Mouse (Mus musculus) urinary bladder, adult 18-20 months (tissue): Measurements from ENCODE around the gene Pan3.
A peak's percentile ranks its signal among the peaks of the same experiment; 100 is the strongest.

ENCODE experiments used
- DNase-seq, 2 experiments: peaks; one replicate each; pipeline ENCODE4 v3.0.0; 2022; ENCODE audit warnings: low spot score in 2 of 2, mixed read lengths in 2 of 2

Gene Pan3

DNA sequence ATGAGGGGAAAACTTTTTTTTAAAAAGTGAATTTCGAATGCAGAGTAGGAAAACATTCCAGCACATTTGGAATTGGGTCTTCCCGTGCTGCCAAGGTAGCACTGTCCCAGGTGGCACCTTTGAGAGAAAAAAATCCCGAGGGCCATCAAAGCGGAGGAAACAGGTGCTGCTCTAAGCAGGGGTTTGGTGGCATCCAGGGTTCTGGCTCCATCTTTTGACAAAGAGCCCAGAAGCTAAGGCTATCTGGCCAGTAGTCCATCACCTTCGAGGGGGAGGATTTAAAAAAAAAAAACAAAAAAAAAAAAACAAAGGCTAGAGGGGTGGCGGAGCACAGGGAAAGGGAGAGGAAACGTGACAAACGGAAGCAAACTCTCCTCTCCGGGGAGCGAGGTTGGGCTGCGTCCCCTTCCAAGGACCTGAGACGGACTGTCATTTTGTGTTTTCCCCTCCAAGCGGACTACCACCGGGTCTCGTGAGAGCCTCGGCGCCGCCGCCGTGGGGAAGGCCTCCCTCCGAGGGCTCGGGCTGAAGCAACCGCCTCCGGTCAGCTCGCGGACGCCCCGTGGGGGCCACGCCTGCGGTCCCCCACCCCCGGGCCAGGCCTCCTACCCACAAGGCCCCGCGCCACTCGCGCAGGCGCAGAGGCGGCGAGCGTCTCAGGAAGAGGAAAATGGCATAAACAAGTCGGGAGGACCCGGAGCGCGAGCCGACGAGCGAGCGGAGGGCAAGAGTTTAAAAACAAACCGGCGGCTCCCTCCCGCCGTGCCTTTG is at the start of gene Pan3:
Gene Pan3, plus strand, starts transcription at position 627 of the 771 bp plus-strand sequence.
- DNase-seq, result peak; percentile 93 to 97

DNA sequence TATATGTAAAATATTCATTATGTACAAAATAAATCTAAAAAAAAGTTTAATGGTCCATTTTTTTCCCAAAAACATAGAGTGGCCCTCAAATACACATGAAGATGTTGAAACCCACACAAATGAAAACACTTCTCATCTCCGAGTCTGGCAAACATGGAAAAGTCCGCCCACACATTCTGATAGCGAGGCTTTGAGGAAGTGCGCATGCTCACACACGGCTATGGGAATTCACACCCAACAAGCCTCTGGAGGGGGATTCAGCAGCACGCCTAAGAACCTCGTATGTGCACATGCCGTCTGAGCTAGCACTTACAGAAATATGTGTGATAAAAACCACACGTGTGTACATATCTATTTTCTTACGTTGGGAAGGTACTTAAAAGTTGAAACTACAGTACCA is 48.6 kb upstream of the Pan3 start:
- DNase-seq, result no peak

DNA sequence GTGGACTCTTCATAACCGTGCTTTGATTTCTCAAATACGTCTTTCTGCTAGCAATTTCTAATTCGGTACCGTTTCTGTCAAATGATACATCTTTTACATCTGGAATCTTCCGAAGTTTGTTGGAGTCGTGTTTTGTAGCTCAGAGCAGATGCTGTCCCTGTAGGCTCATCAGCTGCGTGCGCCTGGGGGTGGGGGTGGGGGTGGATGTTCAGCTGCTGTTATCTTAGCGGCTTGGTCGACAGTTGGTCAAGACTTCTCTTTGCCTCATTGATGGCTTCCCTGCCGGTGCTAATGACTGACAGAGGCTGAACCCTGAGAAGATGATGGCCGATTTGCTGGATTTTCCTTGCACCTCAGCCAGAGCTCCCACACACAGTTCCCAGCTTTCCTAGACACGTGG is 43.1 kb upstream of the Pan3 start:
- DNase-seq, result no peak

DNA sequence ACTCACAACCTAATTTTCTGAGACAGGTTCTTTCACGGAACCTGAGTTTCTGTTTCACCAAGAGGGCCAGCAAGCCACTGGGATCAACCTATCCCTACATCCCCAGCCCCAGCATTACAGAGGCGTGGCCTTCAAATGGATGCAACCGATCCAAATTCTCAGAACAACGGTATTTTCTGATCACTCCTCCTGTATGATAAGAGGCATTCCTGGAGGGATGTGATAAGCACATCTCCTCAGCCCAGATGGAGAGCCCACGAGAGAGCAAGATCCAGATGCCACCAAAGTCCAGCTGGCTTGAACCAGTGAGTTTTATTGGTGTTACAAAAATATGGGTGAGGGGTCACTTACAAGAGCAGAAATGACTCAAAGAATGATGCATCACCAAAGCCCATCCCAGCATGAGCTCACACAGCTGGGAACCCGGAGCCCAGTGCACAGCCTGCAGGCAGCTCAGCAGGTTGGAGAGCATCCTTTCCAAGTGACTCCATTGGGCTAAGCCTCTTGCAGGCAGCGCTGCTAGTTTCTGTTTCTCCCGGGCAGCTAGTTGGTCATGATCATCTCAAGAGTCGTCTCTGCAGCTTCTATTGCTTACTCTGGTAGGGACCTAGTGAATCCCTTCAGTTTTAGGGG is 41.5 kb upstream of the Pan3 start:
- DNase-seq, result no peak

DNA sequence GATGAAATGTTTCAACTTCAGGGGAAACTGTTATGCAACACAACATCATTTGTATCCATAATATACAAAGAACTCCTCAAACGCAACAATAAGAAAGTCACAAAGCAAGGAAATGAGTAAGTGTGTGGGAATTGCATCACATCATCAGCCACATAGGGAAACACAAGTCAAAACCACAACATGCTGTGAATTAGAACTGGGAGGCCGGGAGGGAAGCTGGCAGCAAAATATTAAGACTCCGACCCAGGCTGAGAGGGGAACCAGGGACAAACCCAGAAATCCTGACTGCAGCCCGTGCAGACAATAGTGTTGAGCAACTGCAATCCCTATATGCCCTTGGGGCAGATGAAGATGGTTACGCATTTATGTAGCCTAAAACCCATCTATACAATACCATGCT is 40.9 kb upstream of the Pan3 start:
- DNase-seq, result no peak

DNA sequence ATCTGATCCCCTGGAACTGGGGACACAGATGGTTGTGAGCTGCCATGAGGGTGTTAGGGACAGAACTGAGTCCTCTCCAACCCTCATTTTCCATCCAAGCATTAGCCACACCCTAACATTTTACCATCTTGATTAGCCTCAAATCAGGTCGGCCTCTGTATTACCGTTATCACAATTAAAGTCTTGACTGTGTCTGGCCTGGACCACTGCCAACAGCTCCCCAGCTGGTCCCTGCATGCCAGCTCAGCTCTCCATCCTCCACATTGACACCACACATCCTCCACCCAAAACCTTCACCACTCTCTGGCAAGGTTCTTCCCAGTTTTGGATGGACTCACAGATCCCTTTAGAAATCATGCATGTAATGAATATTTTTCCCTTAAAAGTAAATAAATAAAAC is 39.2 kb upstream of the Pan3 start:
- no peak for DNase-seq

DNA sequence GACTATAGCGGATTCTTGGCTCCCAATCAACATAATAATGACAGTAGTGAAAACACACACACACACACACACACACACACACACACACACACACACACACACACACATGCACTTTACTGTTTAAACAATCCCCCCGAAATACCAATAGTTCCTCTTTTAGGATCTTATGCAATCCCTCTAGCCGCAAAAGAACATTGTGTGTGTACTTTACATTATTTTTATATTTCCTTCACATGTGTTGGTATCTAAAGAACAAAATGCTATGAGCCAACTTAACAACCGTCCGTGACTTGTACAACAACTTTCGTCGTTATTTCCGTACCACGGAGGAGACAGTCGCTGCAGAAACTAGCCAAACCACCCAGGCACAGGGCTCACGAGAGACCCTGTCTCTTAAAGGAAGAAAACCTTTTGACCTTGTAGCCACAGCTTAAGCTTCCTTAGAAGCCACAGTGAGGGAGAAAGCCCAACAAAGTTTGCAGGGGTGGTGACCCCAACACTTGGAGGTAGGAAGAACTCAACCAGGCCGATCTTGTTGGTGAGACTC is 37.2 kb upstream of the Pan3 start:
- DNase-seq, result no peak

DNA sequence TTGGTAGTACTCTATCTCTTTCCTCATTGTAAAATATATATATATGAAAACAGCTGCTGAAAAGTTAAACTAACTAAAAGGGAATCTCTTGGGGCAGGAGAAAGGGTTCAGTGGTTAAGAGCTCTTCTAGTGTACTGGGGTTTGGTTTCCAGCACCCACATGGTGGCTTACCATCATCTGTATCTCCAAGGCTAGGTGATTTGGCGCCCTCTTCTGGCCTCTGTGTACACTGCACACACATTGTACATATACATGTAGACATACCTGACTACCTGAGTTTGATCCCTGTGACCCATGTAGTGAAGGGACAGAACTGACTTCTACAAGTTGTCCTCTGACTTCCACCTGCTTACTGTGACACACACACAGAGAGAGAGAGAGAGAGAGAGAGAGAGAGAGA is 34.9 kb upstream of the Pan3 start:
- no peak for DNase-seq

DNA sequence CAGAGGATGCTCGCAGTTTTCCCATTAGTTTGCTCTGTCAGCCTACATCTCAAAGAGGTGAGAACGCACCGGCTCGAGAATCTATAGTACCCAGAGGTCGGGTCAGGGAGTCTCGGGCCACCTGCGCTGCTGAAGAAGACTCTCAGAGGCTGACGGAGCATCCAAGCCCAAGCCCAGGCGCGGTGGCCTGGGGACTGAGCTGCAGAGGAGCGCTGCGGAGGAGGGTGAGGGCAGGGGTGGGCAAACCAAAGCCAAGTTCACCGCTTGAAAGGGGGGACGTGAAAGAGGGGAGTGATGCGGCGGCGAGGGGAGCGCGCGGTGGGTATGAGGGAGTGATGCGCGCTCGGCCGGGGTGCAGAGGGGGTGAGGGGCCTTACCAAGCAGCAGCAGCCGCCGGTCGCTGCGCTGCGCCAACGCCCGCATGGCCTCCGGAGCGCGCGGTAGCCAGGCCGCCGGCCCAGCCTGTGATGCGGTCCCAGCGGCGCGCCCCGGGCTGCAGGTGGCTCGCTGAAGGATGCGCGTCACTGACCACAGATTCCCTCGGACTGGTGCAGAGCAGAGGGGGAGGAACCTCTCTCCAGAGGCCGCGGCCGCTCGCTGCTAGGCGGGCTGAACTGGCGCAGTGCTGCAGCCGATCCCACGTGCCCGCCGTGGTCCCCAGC is 30.0 kb upstream of the Pan3 start, which contains the start of gene Flt3:
Gene Flt3, minus strand, starts transcription at position 647 of the 662 bp plus-strand sequence.
- no peak for DNase-seq

DNA sequence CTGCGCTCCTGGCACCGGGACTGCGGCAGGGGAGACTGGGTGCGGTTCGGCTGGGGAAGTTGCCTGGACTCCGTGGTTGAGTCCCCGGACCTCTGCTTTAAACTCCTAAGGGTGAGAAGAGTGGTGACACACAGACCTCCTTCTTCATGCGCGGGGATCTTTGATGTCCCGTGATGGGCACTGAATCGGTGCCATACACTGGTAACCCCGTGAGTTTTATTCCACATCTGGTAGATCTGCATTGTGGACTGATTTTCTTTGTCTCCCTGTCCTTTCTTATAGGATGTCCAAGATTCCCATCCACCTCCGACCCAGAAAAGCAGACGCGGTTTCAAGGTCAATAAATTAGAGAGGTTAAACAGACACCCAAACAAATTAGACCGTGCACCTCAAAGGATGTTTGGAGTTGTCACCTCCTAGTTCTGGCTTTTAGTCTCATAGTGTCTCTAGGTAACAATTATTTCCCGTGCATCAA is 29.4 kb upstream of the Pan3 start:
- no peak for DNase-seq

DNA sequence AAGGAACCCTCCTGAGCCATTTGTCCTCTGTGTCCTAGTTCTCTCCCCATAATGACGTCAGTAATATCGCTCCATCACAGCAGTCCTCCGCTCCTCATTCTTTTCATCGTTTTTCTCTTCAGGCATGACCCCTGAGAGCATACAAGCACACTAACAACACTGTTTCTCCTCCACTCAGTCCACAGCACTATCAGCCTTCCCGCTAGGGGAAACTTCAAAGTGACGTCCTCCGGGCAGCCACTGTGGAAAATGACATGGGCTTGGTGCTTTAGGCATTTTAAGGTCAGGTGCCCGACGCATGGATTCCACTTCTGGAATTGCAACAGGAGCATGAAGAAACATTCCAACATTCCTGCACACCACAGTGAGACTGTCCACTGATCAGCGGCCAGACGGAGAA is 28.9 kb upstream of the Pan3 start:
- no peak for DNase-seq

DNA sequence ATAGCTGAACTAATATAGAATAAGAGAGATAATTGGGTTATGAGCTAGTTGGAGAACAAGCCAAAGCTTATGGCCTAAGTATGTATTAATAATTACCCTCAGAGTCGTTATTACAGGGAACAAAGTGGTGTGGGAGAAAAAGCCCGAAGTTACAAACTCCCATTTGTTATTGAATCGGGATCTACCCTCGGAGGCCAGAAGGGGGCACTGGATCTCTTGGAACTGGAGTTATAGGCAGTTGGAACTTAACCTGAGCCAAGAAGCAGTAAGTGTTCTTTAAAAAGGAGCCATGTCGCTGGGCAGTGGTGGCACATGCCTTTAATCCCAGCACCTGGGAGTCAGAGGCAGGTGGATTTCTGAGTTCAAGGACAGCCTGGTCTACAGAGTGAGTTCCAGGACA is 27.5 kb upstream of the Pan3 start:
- DNase-seq, result peak in 1 of 2 experiments; percentile 23

DNA sequence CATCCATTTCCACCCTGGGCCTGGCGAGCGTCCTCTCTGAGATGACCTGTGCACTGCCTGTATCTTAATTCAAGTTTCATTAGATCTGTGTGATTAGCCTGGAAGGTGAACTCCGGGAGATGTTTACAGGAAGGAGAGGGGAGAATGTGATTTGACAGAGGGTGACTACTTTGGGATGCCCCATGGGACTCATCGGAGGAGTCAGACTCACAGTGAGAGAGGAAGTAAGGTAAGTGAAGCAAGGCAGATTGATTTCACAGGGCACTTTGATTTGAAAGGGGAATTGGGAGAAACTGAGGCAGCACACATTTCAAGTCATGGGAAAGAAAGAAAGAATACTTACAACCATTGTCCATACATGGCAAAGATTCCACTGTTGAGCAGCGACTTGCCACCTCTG is 23.8 kb upstream of the Pan3 start:
- no peak for DNase-seq

DNA sequence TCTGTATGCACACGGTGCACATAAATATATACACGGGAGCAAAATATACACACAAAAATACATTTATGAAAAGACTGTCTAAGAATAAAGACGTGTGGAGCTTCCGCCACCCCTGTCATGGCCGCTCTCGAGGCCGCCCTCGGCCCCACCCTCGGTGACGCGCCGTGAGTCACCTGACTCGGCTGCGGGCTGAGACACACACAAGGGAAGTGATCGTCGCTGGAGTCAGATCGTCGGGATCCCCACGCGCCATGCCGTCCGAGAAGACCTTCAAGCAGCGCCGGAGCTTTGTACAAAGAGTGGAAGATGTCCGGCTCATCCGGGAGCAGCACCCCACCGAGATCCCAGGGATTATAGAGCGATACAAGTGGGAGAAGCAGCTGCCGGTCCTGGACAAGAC is 21.2 kb upstream of the Pan3 start:
- no peak for DNase-seq

DNA sequence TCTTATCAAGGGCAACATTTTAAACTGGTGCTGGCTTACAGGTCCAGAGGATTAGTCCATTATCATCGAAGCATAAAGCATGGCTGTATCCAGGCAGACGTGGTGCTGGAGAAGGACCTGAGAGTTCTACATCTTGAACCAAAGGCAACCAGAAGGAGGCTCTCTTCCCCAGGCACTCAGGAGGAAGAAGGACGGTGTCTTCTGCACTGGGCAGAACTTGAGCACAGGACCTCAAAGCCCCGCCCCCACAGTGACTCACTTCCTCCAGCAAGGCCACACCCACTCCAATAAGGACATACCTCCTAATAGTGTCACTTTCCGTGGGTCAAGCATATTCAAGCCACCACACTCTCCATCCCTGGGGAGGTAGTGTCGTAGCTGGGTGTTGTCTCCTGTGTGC is 19.4 kb upstream of the Pan3 start:
- no peak for DNase-seq

DNA sequence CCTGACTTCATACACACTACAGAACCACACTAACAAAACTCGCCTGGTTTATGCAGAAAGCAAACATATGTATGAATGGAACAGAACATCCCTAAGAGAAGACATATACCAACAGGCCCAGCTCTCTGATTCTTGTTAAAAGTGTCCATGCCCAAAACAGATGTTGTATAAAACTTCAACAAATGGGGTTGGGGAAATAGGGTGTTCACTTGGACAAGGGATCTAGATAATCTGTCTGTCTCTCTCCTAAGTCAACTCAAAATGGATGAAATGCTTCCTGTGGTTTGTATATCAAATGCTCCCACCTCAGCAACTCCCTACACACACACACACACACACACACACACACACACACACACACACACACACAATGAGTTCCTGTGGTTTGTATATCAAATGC is 12.0 kb upstream of the Pan3 start:
- DNase-seq, result no peak

DNA sequence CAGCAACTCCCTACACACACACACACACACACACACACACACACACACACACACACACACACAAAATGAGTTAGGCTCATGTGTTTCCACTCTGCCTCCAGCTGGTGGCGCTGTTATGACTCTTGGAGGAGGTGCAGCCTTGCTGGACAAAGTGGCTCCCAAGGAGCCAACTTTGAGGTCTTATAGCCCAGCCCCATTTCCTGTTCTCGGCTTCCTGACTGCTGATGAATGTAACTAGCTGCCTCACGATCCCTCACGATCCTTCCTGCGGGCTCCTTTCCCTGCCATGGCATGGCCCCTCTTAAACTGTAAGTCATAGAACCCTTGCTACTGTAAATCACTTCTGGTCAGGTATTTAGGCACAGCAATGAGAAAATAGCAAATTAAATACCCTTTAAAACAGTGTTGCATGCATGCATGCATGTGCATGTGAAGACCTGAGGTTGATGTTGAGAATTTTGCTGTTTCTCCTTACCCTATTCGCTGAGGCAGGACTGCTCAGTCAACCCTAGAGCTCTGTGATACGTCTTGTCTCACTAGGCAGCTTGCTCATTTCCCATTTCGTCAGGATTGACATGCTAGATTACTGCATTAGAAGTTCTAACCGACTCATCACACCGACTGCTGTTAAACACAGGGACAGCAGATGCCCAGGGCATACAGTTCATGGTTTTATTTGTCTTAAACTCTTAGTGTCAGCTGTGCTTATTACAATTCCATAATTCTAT is 11.4 kb upstream of the Pan3 start:
- no peak for DNase-seq

DNA sequence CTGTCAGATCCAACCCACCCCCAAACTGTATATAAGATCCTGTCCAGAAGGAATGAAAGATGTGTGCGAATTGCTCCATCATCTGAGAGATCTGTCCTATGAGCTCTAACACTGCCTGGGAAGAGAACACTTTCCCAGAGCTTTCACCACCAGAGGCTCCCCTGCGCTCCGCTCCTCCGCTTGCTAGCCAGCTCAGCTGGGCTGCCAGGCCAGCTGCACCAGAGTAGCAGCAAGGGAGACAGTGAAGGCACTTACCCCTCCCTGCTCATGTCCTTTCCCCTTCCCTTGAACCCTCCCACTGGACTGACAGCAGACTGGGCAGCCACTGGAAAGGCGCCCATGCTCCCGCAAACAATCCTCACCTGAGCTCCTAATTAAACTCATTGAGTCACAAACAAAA is 6.3 kb upstream of the Pan3 start:
- DNase-seq, result no peak

DNA sequence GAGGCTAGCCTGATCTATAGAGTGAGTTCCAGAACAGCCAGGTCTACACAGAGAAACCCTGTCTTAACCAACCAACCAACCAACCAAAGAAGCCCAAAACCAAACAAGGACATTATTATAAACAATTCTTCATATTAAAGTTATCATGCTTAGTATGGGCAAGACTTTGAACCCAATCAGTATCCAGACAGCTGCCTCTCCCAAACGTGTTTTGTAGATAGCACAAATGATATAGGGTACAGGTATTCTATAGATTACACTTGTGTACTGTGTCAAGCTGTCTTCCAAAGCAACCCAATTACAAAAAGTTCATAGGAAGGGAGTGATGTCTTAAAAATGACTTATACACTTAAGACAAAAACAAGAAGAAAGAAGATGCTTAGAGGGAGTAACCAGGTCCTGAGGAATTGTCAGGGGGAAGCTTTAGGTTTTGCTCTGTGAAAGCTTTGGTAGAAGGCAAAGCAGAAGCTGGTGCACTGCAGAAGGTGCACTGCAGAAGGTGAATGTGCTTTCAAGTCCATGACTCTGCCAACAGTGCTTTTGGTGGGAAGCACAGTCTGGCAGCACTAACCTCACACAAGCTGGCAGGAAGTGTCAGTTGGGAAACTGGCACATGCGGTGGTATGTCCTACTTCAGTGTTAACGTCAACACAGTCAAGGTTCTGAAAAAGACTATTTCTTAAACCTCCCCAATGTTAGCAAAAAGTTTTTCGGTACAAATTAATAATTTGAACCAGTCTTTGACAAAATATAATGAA is 3.7 kb upstream of the Pan3 start:
- DNase-seq, result no peak

DNA sequence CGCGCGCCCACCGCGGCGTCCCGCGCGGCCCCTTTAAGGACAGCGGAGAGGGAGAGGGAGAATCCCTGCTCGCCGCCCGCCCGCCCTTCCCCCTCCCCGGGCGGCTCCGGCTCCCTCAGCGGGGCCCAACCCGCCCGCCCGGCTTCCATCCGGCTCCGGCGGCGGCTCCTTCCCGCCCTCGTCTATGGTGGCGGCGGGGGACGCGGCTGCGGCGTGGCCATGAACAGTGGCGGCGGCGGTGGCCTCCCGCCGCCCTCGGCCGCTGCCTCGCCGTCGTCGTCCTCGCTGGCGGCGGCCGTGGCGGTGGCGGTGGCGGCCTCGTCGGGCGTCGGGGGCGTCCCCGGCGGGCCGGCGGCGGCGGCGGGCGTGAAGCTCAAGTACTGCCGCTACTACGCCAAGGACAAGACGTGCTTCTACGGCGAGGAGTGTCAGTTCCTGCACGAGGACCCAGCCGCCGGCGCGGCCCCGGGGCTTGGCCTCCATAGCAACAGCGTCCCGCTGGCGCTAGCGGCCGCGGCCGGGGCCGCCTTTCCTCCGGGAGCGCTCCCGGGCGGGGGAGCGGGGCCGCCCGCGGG is 487 bp downstream of the Pan3 start:
- DNase-seq, result peak in 1 of 2 experiments; percentile 35
